Mouse (Mus musculus) olfactory bulb, adult 2 months (tissue): Measurements from ENCODE around the gene Gcfc2.

ENCODE experiments used
- CTCF ChIP-seq: fragments of 200-500 bp; IDR thresholded peaks from 2 replicates; pipeline ENCODE4 v1.5.1; 2012; ENCODE audit warnings: low read depth, mild to moderate bottlenecking, low read length, moderate library complexity; ENCODE audit not compliant: insufficient read depth
- POLR2A ChIP-seq: fragments of 200-500 bp; IDR thresholded peaks from 2 replicates; pipeline ENCODE4 v1.6.1; 2012; ENCODE audit warnings: mild to moderate bottlenecking, low read depth, low read length, moderate library complexity; ENCODE audit not compliant: insufficient read depth

DNA sequence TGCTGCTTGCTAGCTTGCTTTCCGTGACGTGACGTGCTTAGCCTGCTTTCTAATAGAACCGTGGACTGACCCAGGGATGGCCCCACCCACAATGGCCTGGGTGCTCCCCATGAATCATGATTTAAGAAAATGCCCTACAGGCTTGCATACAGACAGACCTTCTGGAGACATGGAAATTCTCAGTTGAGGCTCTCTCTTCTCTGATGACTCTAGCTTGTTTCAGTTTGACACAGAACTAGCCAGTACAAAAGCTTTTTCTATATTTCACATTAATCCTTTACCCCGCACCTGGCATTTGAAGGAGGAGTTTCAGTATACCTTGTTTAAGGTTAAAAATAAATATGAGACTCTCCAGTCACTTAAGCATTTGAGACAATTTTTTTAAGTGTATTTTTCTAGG, 18.2 kb downstream of the Gcfc2 start:
- TF ChIP-seq CTCF (no peak), POLR2A (no peak)
